Mouse (Mus musculus): ENCODE results near the gene Slc6a5. TPM values are rescaled to one million over a fixed set of nuclear protein-coding genes. Genes with fewer than 3 reads are reported as not detected.

The Slc6a5 gene
- polyA plus RNA-seq, 1 experiment from 2014 or later: 8.2 TPM

DNA sequence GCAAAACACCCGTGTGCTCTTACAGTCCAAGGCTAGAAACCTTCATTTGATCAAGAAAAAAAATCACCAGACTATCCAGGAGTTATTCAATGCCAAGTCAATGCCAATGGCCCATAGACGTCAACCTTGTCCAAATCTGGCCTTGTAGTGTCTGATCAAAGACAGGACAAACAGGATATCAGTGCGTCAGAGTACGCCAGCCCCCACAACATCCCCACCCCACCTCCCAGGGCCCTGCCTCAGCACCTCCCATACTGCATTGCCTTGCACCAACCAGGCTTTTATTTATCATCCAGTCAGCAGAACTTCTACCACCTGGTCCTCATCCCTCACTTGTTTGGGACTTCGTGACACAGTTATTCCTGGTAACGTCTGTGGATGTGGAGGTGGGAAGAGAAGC, 14.7 kb upstream of the Slc6a5 start:
- Histone ChIP-seq H3K4me1 (no peaks in the 10 kb centered on the region), H3K27me3 (peaks cover 4% of the 10 kb centered on the region), H3K9me3 (replicated peaks) (no peaks in the 10 kb centered on the region), H3K27ac (no peak overlapping the region), H3K36me3 (no peaks in the 10 kb centered on the region), H3K4me3 (no peak overlapping the region), H3K9ac (no peak overlapping the region), H3K4me2 (replicated peaks) (no peak overlapping the region)
- WGBS: 83% methylated on average over 6 of the region's 6 CpGs
- no peak for ATAC-seq (ENCODE audit: low FRiP score)

DNA sequence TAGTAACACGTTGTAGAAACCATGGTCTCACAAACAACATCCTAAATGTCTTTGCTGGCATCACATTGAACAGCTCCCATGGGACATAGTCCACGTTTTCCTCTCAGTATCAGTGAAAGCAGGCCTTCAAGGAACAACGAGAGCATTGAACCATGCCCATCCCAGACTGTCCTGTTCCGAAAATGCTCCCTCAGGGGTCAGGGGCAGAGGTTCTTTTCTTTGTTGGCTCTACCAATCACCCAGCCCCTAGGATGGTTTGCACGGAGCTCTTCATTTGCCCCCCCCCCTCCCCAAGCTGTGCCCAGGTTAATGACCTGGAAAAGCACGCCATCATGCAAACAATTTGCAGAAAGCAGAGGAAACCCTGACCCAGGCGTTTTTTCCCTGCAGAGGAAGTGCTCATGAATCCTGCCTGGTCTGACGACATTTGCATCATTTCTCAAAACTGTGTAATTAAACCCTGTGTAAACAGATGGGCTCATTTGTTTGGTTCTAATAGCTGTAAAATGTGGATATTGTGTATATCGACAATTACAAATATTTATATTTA, 7.9 kb upstream of the Slc6a5 start:
- no peak overlapping the region for H3K9ac ChIP-seq
- no peaks in the 10 kb centered on the region for H3K9me3 ChIP-seq (replicated peaks)
- peaks cover 6% of the 10 kb centered on the region; the same call in 1 of the 2 replicates for H3K4me1 ChIP-seq
- no peak overlapping the region for H3K4me3 ChIP-seq
- peaks cover 48% of the 10 kb centered on the region for H3K27me3 ChIP-seq
- no peaks in the 10 kb centered on the region for H3K36me3 ChIP-seq
- ATAC-seq (ENCODE audit: low FRiP score): peak; percentile 89
- H3K4me2 ChIP-seq (replicated peaks): no peak overlapping the region
- 28% methylated on average over 9 of the region's 9 CpGs for WGBS
- H3K27ac ChIP-seq: peak overlapping the region; percentile 35; the same call in 1 of the 2 replicates

DNA sequence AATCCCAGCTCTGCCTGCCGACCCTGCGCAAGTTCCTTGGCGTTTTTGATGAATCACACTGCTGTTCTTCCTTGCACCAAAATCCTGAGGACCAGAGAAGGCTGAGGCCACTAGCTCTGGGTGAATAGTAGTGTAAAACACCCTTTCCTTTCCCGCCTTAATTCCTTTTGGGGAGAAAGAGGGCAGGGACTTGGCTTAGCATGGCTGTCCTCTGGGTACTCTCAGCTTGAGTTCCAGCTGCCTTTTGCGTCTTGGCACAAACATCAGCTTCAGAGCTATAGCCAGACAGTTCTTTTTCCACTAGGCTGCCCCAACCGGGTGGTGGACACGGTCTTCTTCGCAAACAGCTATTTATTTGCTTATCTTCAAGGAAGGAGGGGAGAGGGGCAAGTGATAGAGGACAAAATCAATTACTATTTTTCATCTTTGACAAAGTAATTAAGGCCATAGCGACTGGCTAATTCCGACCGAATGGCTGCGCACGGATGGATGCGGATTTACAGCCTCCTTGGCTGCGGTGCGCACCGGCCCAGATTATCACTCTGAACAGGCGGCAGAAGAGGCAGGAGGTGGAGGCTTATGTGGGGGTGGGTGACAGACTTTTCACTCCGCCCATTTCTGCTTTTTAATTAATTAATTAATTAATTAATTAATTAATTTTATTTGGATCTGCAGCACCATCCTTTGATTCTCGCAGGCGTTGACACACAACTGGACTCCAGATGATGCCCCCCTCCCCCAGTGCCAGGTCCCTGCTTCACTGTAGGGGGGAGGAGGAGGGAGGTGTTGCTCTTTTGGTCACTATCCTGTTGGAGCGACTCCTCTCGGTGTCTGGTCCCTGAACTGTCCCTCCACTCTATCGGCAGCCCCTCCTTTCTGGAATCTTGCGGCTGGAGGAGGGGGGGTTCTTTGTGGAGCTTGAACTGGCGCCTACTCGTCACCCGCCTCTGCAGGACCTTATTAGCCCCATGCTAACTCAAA, 2.5 kb upstream of the Slc6a5 start:
- Histone ChIP-seq H3K27ac (peak overlapping the region; percentile 90), H3K4me3 (peak overlapping the region; percentile 20; the same call in 1 of the 2 replicates), H3K4me2 (replicated peaks) (peak overlapping the region; percentile 38), H3K4me1 (peaks cover 9% of the 10 kb centered on the region), H3K9ac (0 out of 2 replicates have a peak overlapping the region, but pooled peaks have one; percentile 6), H3K36me3 (no peaks in the 10 kb centered on the region), H3K9me3 (replicated peaks) (no peaks in the 10 kb centered on the region), H3K27me3 (peaks cover 94% of the 10 kb centered on the region)
- ATAC-seq (ENCODE audit: low FRiP score): peak; percentile 55
- 3% methylated on average over 28 of the region's 28 CpGs for WGBS

DNA sequence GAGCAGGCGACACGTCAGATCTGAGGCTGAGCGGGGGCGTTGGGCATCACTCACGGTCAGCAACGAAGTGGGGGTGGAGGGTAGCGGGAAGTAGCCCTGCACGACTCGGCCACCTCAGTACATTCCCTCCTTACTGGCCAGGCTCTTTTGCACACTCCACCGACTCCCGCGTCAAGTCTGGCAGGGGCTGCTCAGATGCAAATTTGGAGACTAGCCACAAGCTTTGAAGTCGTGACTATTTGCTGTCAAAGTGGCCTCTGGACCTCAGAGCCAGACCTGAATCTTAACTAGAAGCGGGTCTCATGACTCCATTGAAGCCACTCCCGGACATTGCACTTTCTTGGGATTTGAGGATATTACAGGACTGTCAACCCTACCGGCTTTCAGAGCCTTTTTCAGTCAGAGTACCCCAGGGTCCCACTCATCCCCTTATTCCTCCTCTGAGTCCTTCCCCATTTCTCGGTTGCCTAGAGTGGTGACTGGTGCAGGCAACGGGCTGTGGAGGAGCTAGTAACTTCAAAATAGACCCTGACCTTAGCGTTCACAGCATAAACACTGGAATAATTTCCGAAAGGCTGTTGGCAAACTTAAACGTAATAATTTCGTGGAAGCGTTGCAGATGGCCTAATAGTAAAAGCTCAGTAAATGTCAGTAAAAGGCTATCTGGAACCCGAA, 1.6 kb upstream of the Slc6a5 start:
- peaks cover 9% of the 10 kb centered on the region for H3K4me1 ChIP-seq
- peaks cover 97% of the 10 kb centered on the region for H3K27me3 ChIP-seq
- H3K4me2 ChIP-seq (replicated peaks): peak overlapping the region; percentile 38
- peak; percentile 17; the same call in 1 of the 2 replicates for ATAC-seq (ENCODE audit: low FRiP score)
- WGBS: under 1% methylated on average over 24 of the region's 24 CpGs
- peak overlapping the region; percentile 6; the same call in 1 of the 2 replicates for H3K9ac ChIP-seq
- peak overlapping the region; percentile 90 for H3K27ac ChIP-seq
- no peaks in the 10 kb centered on the region for H3K9me3 ChIP-seq (replicated peaks)
- no peaks in the 10 kb centered on the region for H3K36me3 ChIP-seq
- peak overlapping the region; percentile 20 for H3K4me3 ChIP-seq

DNA sequence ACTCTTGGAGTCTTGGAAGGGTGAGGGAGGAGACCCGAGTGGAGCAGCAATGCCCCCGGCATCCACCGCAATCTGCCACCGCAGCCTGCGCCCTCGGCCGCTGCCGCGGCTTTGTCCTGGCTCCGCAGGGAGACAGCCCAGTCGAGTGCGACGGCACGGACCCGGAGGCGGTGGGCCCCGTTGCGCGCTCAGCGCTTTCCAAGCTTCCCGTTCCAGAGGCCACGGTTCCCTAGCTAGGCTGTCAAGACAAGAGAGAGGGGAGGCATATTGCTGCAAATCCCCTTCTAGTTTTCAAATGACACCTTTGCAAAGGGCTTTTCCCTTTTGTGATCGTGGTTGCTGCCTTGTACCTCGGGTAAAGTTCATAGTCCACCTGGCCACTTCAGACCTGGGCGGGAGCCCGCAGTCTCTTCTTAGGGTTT, 945 bp upstream of the Slc6a5 start:
- no peaks in the 10 kb centered on the region for H3K36me3 ChIP-seq
- H3K4me2 ChIP-seq (replicated peaks): peak overlapping the region; percentile 38
- H3K27ac ChIP-seq: peak overlapping the region; percentile 90
- under 1% methylated on average over 26 of the region's 26 CpGs for WGBS
- peaks cover 9% of the 10 kb centered on the region for H3K4me1 ChIP-seq
- H3K27me3 ChIP-seq: peaks cover 97% of the 10 kb centered on the region
- peak overlapping the region; percentile 6; the same call in 1 of the 2 replicates for H3K9ac ChIP-seq
- peak overlapping the region; percentile 20; the same call in 1 of the 2 replicates for H3K4me3 ChIP-seq
- no peaks in the 10 kb centered on the region for H3K9me3 ChIP-seq (replicated peaks)
- ATAC-seq (ENCODE audit: low FRiP score): peak; percentile 24

DNA sequence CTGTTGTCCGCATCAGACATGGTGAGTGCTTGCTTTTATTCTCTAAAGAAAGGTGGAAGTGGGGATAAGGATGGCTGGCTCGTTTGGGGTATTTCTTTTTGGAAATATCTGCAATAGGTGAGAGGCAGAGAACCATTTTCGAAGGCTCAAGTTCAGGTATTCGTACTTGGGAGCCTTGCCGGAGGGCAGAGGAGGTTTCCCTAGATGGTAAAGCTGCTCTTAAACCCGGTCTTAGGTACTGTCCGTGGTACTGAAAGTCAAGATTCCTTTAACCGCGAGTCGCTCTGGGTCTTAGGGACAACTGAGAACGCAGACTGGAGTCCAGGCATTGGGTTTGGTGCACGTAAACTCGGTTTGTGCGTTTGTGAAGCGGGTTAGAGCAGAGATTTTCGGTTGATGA, 415 bp downstream of the Slc6a5 start:
- Histone ChIP-seq H3K36me3 (no peaks in the 10 kb centered on the region), H3K27me3 (peaks cover 97% of the 10 kb centered on the region), H3K9ac (peak overlapping the region; percentile 36; the same call in 1 of the 2 replicates), H3K9me3 (replicated peaks) (no peaks in the 10 kb centered on the region), H3K4me2 (replicated peaks) (peak overlapping the region; percentile 6; the same call in 1 of the 2 replicates), H3K4me3 (peak overlapping the region; percentile 42), H3K4me1 (peaks cover 9% of the 10 kb centered on the region), H3K27ac (peak overlapping the region; percentile 84)
- WGBS: under 1% methylated on average over 16 of the region's 16 CpGs
- ATAC-seq (ENCODE audit: low FRiP score): no peak

DNA sequence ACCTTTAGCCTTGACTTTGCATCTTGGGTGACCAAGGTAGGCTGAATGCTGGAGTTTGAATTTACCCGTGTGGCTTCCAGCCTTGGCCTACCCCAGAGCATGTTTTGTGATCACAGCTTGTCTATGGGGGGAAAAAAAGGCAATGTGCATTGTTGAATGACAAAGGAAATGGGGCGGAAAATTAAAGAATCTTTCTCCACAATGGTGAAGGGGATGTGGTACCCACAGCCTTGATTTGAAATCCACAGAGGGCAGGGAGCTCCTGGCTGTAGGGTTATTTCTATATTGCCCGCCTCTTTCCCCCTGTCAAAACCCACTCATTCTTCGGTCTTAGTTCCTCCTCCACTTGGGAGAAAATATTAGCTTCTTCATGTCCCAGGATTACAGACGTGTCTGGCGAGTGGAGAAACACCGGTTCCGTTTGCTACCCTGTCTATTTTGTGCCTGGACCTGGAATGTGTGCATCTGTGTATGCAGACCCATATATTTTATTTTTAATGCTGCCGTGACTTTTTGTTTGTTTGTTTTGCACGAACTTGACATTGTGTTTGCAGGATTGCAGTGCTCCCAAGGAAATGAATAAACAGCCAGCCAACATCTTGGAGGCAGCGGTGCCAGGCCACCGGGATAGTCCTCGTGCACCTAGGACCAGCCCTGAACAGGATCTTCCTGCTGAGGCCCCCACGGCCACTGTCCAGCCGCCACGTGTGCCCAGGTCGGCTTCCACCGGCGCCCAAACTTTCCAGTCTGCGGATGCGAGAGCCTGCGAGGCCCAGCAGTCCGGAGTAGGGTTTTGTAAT, 1.4 kb downstream of the Slc6a5 start:
- ATAC-seq (ENCODE audit: low FRiP score): no peak
- peak overlapping the region; percentile 69 for H3K9ac ChIP-seq
- 3% methylated on average over 23 of the region's 23 CpGs for WGBS
- H3K9me3 ChIP-seq (replicated peaks): no peaks in the 10 kb centered on the region
- peaks cover 97% of the 10 kb centered on the region for H3K27me3 ChIP-seq
- H3K36me3 ChIP-seq: no peaks in the 10 kb centered on the region
- peaks cover 9% of the 10 kb centered on the region for H3K4me1 ChIP-seq
- H3K4me2 ChIP-seq (replicated peaks): peak overlapping the region; percentile 37
- peak overlapping the region; percentile 42 for H3K4me3 ChIP-seq
- peak overlapping the region; percentile 84 for H3K27ac ChIP-seq

DNA sequence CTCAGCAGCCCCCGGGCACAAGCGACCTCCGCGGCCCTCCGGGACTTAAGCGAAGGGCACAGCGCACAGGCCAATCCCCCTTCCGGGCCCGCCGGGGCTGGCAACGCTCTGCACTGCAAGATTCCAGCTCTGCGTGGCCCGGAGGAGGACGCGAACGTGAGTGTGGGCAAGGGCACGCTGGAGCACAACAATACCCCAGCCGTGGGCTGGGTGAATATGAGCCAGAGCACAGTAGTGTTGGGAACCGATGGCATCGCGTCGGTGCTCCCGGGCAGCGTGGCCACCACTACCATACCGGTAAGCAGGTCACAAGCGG, 2.0 kb downstream of the Slc6a5 start:
- WGBS: 0% methylated on average over 26 of the region's 26 CpGs
- ATAC-seq (ENCODE audit: low FRiP score): no peak
- H3K4me1 ChIP-seq: peaks cover 9% of the 10 kb centered on the region
- H3K27ac ChIP-seq: peak overlapping the region; percentile 84
- peak overlapping the region; percentile 69 for H3K9ac ChIP-seq
- peak overlapping the region; percentile 42 for H3K4me3 ChIP-seq
- peak overlapping the region; percentile 37 for H3K4me2 ChIP-seq (replicated peaks)
- H3K9me3 ChIP-seq (replicated peaks): no peaks in the 10 kb centered on the region
- peaks cover 97% of the 10 kb centered on the region for H3K27me3 ChIP-seq
- no peaks in the 10 kb centered on the region for H3K36me3 ChIP-seq

DNA sequence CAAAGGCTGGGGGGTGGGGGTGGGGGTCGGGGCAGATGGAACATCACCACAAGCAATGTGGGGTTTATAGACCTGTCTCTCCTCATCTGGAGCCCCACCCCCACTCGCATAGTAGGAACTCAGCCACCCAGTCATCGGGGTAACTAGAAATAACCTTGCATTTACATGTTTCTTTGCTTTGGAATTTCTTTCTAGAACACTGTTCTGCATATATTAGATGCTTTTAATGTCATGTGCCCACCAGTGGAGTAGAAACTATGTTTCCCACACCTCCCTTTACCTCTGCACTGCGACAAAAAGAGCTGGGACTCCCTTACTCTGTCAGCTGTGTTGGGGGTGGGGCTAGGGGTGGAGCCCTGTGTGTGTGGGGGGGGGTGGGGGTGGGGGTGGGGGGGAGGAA, 3.2 kb downstream of the Slc6a5 start:
- ATAC-seq (ENCODE audit: low FRiP score): no peak
- H3K4me3 ChIP-seq: peak overlapping the region; percentile 42

DNA sequence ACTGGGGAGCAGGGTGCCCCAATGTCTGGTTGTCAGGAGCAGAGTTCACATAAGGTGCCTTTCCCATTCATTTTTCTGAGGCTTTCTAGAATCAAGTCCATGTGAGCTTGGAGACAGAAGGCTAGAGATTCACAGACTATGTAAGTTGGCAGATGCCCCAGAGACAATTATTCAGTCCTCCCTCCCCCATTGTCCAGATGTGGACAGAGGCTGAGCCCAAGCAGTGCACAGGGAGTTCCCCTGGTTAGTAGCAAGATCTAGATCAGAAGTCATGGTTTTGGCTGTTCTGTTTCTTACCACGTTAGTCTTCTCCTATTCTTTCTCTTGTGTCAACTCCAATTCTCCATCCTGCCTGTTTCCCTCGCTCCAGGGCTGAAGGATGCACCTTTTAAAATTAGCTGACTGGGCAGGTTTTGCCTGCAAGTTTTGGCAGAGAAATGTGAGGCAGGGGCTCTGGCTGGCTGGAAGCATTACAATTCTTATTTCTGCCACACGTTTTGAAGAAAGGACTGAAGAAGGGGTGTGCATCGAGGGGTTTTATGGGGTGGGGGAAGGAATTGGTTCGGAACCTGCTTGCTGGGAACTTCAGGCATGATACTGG, 3.9 kb downstream of the Slc6a5 start:
- 1% methylated on average over 5 of the region's 5 CpGs for WGBS
- peak overlapping the region; percentile 42 for H3K4me3 ChIP-seq
- no peak for ATAC-seq (ENCODE audit: low FRiP score)
- peaks cover 8% of the 10 kb centered on the region for H3K4me1 ChIP-seq
- peak overlapping the region; percentile 59 for H3K9ac ChIP-seq
- H3K9me3 ChIP-seq (replicated peaks): 0 out of 2 replicates have a peak, but pooled peaks cover 2% of the 10 kb centered on the region
- peak overlapping the region; percentile 55 for H3K27ac ChIP-seq
- H3K36me3 ChIP-seq: no peaks in the 10 kb centered on the region
- H3K4me2 ChIP-seq (replicated peaks): peak overlapping the region; percentile 45
- H3K27me3 ChIP-seq: peaks cover 97% of the 10 kb centered on the region

More for the DNA sequence above, 3.2 kb downstream of the Slc6a5 start:
- H3K9me3 ChIP-seq (replicated peaks): no peaks in the 10 kb centered on the region
- peaks cover 9% of the 10 kb centered on the region for H3K4me1 ChIP-seq
- H3K36me3 ChIP-seq: no peaks in the 10 kb centered on the region
- H3K9ac ChIP-seq: peak overlapping the region; percentile 50; the same call in 1 of the 2 replicates
- H3K4me2 ChIP-seq (replicated peaks): peak overlapping the region; percentile 45
- peaks cover 97% of the 10 kb centered on the region for H3K27me3 ChIP-seq
- H3K27ac ChIP-seq: peak overlapping the region; percentile 55
- WGBS: 4% methylated on average over 4 of the region's 4 CpGs

DNA sequence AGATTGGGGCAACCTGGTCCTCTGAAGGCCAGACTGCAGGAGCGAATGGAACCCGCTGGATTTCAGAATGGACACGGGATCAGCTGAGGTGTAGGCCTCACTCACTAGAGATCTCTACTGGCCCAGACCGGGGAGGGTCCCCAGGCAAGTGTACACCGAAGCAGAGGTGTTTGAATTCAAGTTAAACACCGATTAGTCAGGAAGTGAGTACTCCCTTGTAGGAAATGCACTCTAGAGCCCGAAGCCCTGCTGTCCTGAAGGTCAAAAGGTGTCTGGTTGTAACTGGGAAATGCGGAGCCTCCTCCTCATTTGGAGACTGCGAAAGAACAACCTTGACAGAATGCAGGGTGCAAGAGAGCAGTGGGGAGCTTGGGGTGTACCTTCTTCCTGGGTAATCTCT, 5.0 kb downstream of the Slc6a5 start:
- H3K9me3 ChIP-seq (replicated peaks): peaks cover 2% of the 10 kb centered on the region; the same call in 1 of the 2 replicates

More for the DNA sequence above, 5.0 kb downstream of the Slc6a5 start:
- Histone ChIP-seq H3K4me3 (peak overlapping the region; percentile 42), H3K9ac (peak overlapping the region; percentile 59), H3K27me3 (peaks cover 97% of the 10 kb centered on the region), H3K4me2 (replicated peaks) (peak overlapping the region; percentile 45), H3K4me1 (peaks cover 4% of the 10 kb centered on the region; the same call in 1 of the 2 replicates), H3K36me3 (no peaks in the 10 kb centered on the region), H3K27ac (0 out of 2 replicates have a peak overlapping the region, but pooled peaks have one; percentile 8)
- under 1% methylated on average over 9 of the region's 9 CpGs for WGBS
- ATAC-seq (ENCODE audit: low FRiP score): no peak
